Mouse (Mus musculus): ENCODE measurements around the gene Kcnip1.

GRCm38 (mm10) chr11:33701236-33701957, 291.6 kb downstream of the Kcnip1 start:
- TF ChIP-seq CTCF (IDR thresholded peaks at IDR 0.05; ENCODE audit: borderline replicate concordance, control insufficient read depth, extremely low read depth, insufficient read depth, low read length, poor library complexity) (no peak), POLR2A (IDR thresholded peaks at IDR 0.05; ENCODE audit: control insufficient read depth, extremely low read depth, insufficient read depth, low read length, poor library complexity) (no peak)
